Mouse (Mus musculus) thymus, postnatal 25 days (tissue): ENCODE results near the gene Nox1.
A peak's percentile ranks its signal among the peaks of the same experiment; 100 is the strongest.
"Not testable (repeated sequence)": the region's sequence is repeated elsewhere in the genome, so short reads cannot be mapped to it uniquely, and the experiment has no call there.

Experiments
- DNase-seq: peaks from one replicate; pipeline ENCODE4 v3.0.0; 2022

Nox1 gene

GRCm38 (mm10) chrX:134221856-134222255 is at the start of gene Nox1:
TSS of gene Nox1 (minus strand) at chrX:134221956.
- no peak for DNase-seq

GRCm38 (mm10) chrX:134262129-134262528 is 40.4 kb upstream of the Nox1 start:
- DNase-seq: no peak

- no peak for DNase-seq
These were observed 39.4 kb upstream of the Nox1 start for GRCm38 (mm10) chrX:134261191-134261590.

GRCm38 (mm10) chrX:134248202-134248601 is 26.4 kb upstream of the Nox1 start:
- DNase-seq: no peak

- no peak for DNase-seq
These were observed 24.2 kb upstream of the Nox1 start for GRCm38 (mm10) chrX:134245946-134246345.

- DNase-seq: no peak
These were observed 16.5 kb upstream of the Nox1 start for GRCm38 (mm10) chrX:134238266-134238665.

- DNase-seq: no peak
These were observed 11.3 kb upstream of the Nox1 start for GRCm38 (mm10) chrX:134233048-134233447.

GRCm38 (mm10) chrX:134220618-134221017 is 1.1 kb downstream of the Nox1 start:
- DNase-seq: no peak

- DNase-seq: no peak
These were observed 3.6 kb downstream of the Nox1 start for GRCm38 (mm10) chrX:134218161-134218560.

- DNase-seq: no peak
These were observed 10.6 kb downstream of the Nox1 start for GRCm38 (mm10) chrX:134211151-134211642.

GRCm38 (mm10) chrX:134208491-134208890 is 13.3 kb downstream of the Nox1 start:
- no peak for DNase-seq

GRCm38 (mm10) chrX:134187201-134187600 is 34.6 kb downstream of the Nox1 start, which contains the start of gene Arl13a:
TSS of gene Arl13a (plus strand) at chrX:134187501.
- DNase-seq: not testable (repeated sequence)

GRCm38 (mm10) chrX:134174699-134175098 is 47.1 kb downstream of the Nox1 start:
- no peak for DNase-seq

GRCm38 (mm10) chrX:134170584-134170983 is 51.2 kb downstream of the Nox1 start:
- DNase-seq: no peak

- DNase-seq: no peak
These were observed 58.3 kb downstream of the Nox1 start for GRCm38 (mm10) chrX:134163484-134163883.

GRCm38 (mm10) chrX:134162826-134163225 is 58.9 kb downstream of the Nox1 start:
- DNase-seq: peak; percentile 65

GRCm38 (mm10) chrX:134162043-134162720 is 59.6 kb downstream of the Nox1 start, which contains the start of gene Xkrx:
TSS of gene Xkrx (minus strand) at chrX:134162076.
- DNase-seq: peak; percentile 1

GRCm38 (mm10) chrX:134160442-134160841 is 61.3 kb downstream of the Nox1 start:
- DNase-seq: no peak

- peak; percentile 54 for DNase-seq
These were observed 63.6 kb downstream of the Nox1 start for GRCm38 (mm10) chrX:134158151-134158550.

GRCm38 (mm10) chrX:134141986-134142385 is 79.8 kb downstream of the Nox1 start:
- no peak for DNase-seq

- no peak for DNase-seq
These were observed 80.2 kb downstream of the Nox1 start for GRCm38 (mm10) chrX:134141551-134141950.

- no peak for DNase-seq
These were observed 81.7 kb downstream of the Nox1 start for GRCm38 (mm10) chrX:134140024-134140423.

GRCm38 (mm10) chrX:134133821-134134220 is 87.9 kb downstream of the Nox1 start:
- DNase-seq: no peak

- DNase-seq: no peak
These were observed 89.5 kb downstream of the Nox1 start for GRCm38 (mm10) chrX:134132295-134132694.

GRCm38 (mm10) chrX:134128549-134128948 is 93.2 kb downstream of the Nox1 start:
- no peak for DNase-seq
